Mouse (Mus musculus) cerebellum, adult 2 months (tissue): Measurements from ENCODE around the gene Zbtb9.
A peak's percentile ranks its signal among the peaks of the same experiment; 100 is the strongest.

ENCODE experiments used
- CTCF ChIP-seq: fragments of 200-500 bp; IDR thresholded peaks from 2 replicates; pipeline ENCODE4 v1.5.1; 2011; ENCODE audit warnings: low read depth, mild to moderate bottlenecking, control low read depth, low read length, moderate library complexity, borderline replicate concordance; ENCODE audit not compliant: insufficient read depth
- POLR2A ChIP-seq: fragments of 200-500 bp; IDR thresholded peaks from 2 replicates; pipeline ENCODE4 v1.6.1; 2011; ENCODE audit warnings: low read length, control low read depth, borderline replicate concordance; ENCODE audit not compliant: insufficient read depth

DNA sequence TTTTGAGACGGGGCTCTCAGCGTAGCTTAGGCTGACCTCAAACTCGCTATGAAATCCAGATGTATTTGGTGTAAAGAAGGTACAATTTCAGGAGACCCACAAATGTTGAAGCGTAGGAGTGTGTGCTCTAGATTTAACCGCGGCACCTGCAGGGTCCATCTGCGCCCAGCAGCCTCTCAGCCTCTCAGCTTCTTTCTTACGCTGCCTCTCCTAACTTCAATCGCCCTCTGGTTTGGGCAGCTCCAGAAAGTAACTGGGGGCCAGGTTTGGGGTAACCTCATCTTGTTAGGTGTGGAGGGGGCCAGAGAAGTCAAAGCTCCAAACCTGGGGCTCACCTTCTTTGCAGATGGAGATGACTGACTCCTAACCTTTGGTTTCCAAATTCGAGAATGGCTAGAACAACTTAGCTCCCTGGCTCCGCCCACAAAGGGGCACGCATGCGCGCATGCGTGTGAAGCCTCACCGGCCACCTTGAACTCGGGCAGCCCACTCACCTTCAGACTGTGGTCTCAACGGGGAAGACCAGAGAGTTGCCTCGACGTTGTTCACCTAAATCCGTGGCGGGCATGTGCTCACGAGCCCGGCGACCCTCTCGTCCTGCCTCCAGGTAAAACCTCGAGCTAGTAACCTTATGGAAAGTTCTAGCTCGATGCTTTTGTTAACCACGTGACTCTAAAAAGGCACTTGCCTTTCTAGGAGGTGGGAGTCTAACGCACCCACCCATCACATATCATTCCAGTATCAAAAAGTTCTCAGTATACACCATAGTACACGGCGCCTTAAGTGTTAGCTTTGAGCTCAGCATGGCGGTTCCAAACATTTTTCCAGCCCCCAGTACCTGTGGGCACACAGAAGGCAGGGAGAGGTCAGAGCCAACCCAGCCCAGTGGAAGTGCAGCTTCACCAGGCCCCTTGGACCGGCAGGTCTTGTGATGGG, 44.9 kb downstream of the Zbtb9 start:
- peak; percentile 52; the same call in 1 of the 2 replicates for TF ChIP-seq POLR2A
- no peak for TF ChIP-seq CTCF
